ENCODE assay signal across 9 mouse cellular contexts in the genomic region with DNA sequence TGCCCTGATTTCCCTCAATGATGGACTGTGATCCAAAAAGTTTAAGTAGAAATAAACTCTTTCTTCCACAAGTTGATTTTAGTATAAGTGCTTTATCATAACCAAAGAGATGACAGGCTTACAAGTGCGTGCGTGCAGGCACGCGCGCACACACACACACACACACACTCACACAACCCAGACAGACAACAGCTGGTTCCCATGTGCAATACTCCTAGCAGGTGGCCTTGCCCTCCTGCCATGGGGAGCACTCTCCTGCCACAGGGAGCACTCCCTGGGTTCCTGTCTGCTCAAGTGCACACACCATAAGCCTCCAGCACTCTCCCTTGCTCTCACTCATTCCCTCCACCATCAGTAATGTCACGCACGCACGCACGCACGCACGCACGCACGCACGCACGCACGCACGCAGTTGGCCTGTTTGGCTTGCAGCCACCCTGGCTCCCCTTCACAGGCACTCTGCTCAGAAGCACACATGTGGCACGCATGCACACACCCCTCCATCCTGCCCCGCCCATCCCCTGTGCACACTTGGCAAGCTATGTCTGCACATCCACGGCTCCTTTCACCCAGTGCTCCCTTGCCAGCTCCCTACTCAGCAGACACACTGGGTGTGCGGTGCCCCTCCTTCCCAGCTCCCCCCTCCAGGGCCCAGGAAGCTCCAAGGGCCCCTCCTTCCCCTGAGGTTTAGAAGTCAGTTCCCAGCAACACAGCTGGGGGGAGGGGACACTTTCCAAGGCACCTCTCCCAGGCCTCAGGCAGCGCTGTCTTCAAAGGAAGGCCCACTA. TPM values are rescaled to one million over a fixed set of nuclear protein-coding genes. Genes with fewer than 3 reads are reported as not detected.
DNase-seq lines count a peak whose midpoint lies in the region; ATAC-seq lines count a peak whose summit lies in the region.
"Had no signal": no experiment of that assay in that cellular context is flagged by ENCODE, and none has a peak within 500 bp of the region (broad histone marks: within the 10 kb centered on the region; RNA-seq: fewer than 3 reads in every experiment).

No protein-coding gene starts in this region.

- no peaks in the 10 kb centered on the region for H3K27me3 ChIP-seq in heart, embryonic 13.5 days (replicated peaks)
- H3K27me3 ChIP-seq in forebrain, embryonic 12.5 days = no peaks in the 10 kb centered on the region

- H3K4me1 ChIP-seq in heart, embryonic 13.5 days = peaks cover 95% of the 10 kb centered on the region
- peaks cover 93% of the 10 kb centered on the region for H3K4me1 ChIP-seq in forebrain, embryonic 12.5 days

- H3K36me3 ChIP-seq in heart, embryonic 13.5 days = peaks cover 7% of the 10 kb centered on the region; the same call in 1 of the 2 replicates
- H3K36me3 ChIP-seq in forebrain, embryonic 12.5 days (replicated peaks) = 0 out of 2 replicates have a peak, but pooled peaks cover 3% of the 10 kb centered on the region

- intact Hi-C loops in heart, postnatal 25 days (cut with DNase I) = no loop called here

- 77% methylated on average over 22 of the region's 22 CpGs for WGBS in heart, embryonic 13.5 days
- WGBS in forebrain, embryonic 12.5 days = 80% methylated on average over 22 of the region's 22 CpGs

- H3K27ac ChIP-seq in heart, embryonic 13.5 days (replicated peaks) = peak overlapping the region; percentile 5; the same call in 1 of the 2 replicates
- peak overlapping the region; percentile 97 for H3K27ac ChIP-seq in forebrain, embryonic 12.5 days

- ATAC-seq in heart, embryonic 13.5 days (ENCODE audit: extremely low read depth, insufficient number of reproducible peaks, low FRiP score, low TSS enrichment) = no peak
- no peak for ATAC-seq in forebrain, embryonic 12.5 days (ENCODE audit: low FRiP score)
- ATAC-seq in frontal cortex, adult (ENCODE audit: low TSS enrichment) = no peak

- no peak overlapping the region for H3K4me3 ChIP-seq in heart, embryonic 13.5 days
- H3K4me3 ChIP-seq in forebrain, embryonic 12.5 days (replicated peaks) = no peak overlapping the region

- H3K9me3 ChIP-seq in heart, embryonic 13.5 days = no peaks in the 10 kb centered on the region
- no peaks in the 10 kb centered on the region for H3K9me3 ChIP-seq in forebrain, embryonic 12.5 days

- no peak for DNase-seq in heart, postnatal 25 days (ENCODE audit: low spot score)
- peak; percentile 67 for DNase-seq in ES-CJ7 (ENCODE audit: low read depth, low spot score)
- DNase-seq in lung, postnatal 14 days = peak; percentile 44
- no peak for DNase-seq in right cerebral cortex, postnatal 36 days (ENCODE audit: low spot score in 2 of 2)
- DNase-seq in embryo, embryonic 11 days = no peak
- DNase-seq: gastrocnemius, postnatal 10 days had no signal

- no peak overlapping the region for H3K4me2 ChIP-seq in heart, embryonic 13.5 days
- peak overlapping the region; percentile 15; the same call in 1 of the 2 replicates for H3K4me2 ChIP-seq in forebrain, embryonic 12.5 days

- H3K9ac ChIP-seq in heart, embryonic 13.5 days = peak overlapping the region; percentile 67
- peak overlapping the region; percentile 33; the same call in 1 of the 2 replicates for H3K9ac ChIP-seq in forebrain, embryonic 12.5 days

RNA-seq across cellular contexts. Expression of a gene that starts 22.4 kb away (rescaled TPM):
- polyA plus RNA-seq in heart, embryonic 13.5 days (2015; fragmentation: Nextera tagmentation; extraction: Ambion mirVana) = 16.5 and 17.0 TPM in 2 replicates
- total RNA-seq in heart, postnatal 25 days (2021) = 10 to 100 TPM; 67.8 to 89.5 TPM
- 26.0 and 27.0 TPM in 2 replicates for polyA plus RNA-seq in forebrain, embryonic 12.5 days (2016; fragmentation: Nextera tagmentation; extraction: Ambion mirVana)

Comparison
In these comparisons a context has a peak if more than half of its experiments do, and no peak if none do; other contexts are left out.
1. DNase-seq: peak in ES-CJ7 (single experiment) and lung, postnatal 14 days (single experiment); none in heart, postnatal 25 days (single experiment), right cerebral cortex, postnatal 36 days (0 of 2) and embryo, embryonic 11 days (single experiment).